Mouse (Mus musculus) ovary, postnatal 36 days (tissue): Measurements from ENCODE around the gene Sesn1.
A peak's percentile ranks its signal among the peaks of the same experiment; 100 is the strongest.

Experiments used
- DNase-seq: peaks from one replicate; pipeline ENCODE4 v3.0.0; 2022; ENCODE audit warnings: low spot score, mixed read lengths

The Sesn1 gene

GRCm38 (mm10) chr10:41870101-41870500, 60.4 kb downstream of the Sesn1 start:
- DNase-seq: no peak

- no peak for DNase-seq
Measured at GRCm38 (mm10) chr10:41871564-41871963, 61.8 kb downstream of the Sesn1 start.

GRCm38 (mm10) chr10:41875624-41876023, 65.9 kb downstream of the Sesn1 start:
- no peak for DNase-seq

GRCm38 (mm10) chr10:41878344-41878743, 68.6 kb downstream of the Sesn1 start:
- DNase-seq: no peak

- DNase-seq: no peak
Measured at GRCm38 (mm10) chr10:41879675-41880074, 69.9 kb downstream of the Sesn1 start.

- peak; percentile 29 for DNase-seq
Measured at GRCm38 (mm10) chr10:41880206-41880605, 70.5 kb downstream of the Sesn1 start.

- no peak for DNase-seq
Measured at GRCm38 (mm10) chr10:41880777-41881176, 71.0 kb downstream of the Sesn1 start.

- no peak for DNase-seq
Measured at GRCm38 (mm10) chr10:41881438-41881837, 71.7 kb downstream of the Sesn1 start.

GRCm38 (mm10) chr10:41883741-41884575, 74.2 kb downstream of the Sesn1 start:
- no peak for DNase-seq

- DNase-seq: peak; percentile 97
Measured at GRCm38 (mm10) chr10:41887080-41887821, 77.5 kb downstream of the Sesn1 start.

GRCm38 (mm10) chr10:41888365-41888941, 78.7 kb downstream of the Sesn1 start:
- DNase-seq: no peak

GRCm38 (mm10) chr10:41889566-41889965, 79.8 kb downstream of the Sesn1 start:
- no peak for DNase-seq

- DNase-seq: no peak
Measured at GRCm38 (mm10) chr10:41890537-41890936, 80.8 kb downstream of the Sesn1 start.

- DNase-seq: no peak
Measured at GRCm38 (mm10) chr10:41891312-41891711, 81.6 kb downstream of the Sesn1 start.

GRCm38 (mm10) chr10:41893433-41894411, 84.0 kb downstream of the Sesn1 start:
- peak; percentile 18 for DNase-seq

- DNase-seq: no peak
Measured at GRCm38 (mm10) chr10:41896425-41896824, 86.7 kb downstream of the Sesn1 start.

- no peak for DNase-seq
Measured at GRCm38 (mm10) chr10:41896865-41897264, 87.1 kb downstream of the Sesn1 start.

- no peak for DNase-seq
Measured at GRCm38 (mm10) chr10:41901456-41901855, 91.7 kb downstream of the Sesn1 start.

GRCm38 (mm10) chr10:41901864-41902263, 92.1 kb downstream of the Sesn1 start:
- DNase-seq: no peak

GRCm38 (mm10) chr10:41907473-41907872, 97.7 kb downstream of the Sesn1 start:
- no peak for DNase-seq

- no peak for DNase-seq
Measured at GRCm38 (mm10) chr10:41907950-41908349, 98.2 kb downstream of the Sesn1 start.

- DNase-seq: no peak
Measured at GRCm38 (mm10) chr10:41908899-41909298, 99.2 kb downstream of the Sesn1 start.
